Mouse (Mus musculus): Measurements from ENCODE around the gene Enho. TPM values are rescaled to one million over a fixed set of nuclear protein-coding genes. Genes with fewer than 3 reads are reported as not detected.
"Not testable (repeated sequence)": the region's sequence is repeated elsewhere in the genome, so short reads cannot be mapped to it uniquely, and the experiment has no call there.

Gene Enho
- polyA plus RNA-seq (2015; fragmentation: Nextera tagmentation; extraction: Ambion mirVana), result 25.2 and 26.4 TPM in 2 replicates

DNA sequence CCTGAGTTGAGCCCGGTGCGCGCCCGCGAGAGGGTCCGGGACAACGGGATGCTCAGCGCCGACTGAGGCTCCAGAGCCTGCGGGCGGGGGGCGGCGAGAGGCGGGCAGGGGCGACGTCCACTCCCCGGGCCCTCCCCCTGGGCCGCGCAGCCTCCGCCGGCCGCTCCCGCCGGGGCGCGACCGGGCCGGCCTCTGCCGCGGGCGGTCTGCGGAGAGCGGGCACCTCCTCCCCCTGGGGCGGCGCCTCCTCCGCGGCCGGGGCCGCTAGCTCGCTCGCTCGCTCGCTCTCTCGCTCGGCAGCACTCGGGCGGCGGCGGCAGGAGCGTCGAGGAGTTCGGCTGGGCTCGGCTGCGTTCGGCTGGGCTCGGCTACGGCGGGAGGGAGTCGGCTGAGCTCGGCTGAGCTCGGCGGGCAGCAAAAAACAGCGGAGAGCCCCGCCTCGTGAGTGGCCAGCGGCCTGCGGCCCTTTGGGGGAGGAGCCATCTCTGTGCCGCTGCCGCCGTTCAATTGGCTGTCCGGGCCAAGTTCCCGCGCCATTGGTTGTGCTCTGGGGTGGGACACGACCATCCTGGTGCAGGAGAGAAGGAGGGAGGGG, at the start of gene Enho:
TSS of gene Enho (minus strand) at position 412 of the 595 bp plus-strand sequence.
- H3K4me3 ChIP-seq (ENCODE audit: low read depth, low read length), result peak within 1 kb of the TSS; percentile 54
- no peak for TF ChIP-seq EP300 (IDR thresholded peaks at IDR 0.05; ENCODE audit: low read depth)
- TF ChIP-seq CTCF (IDR thresholded peaks at IDR 0.05; ENCODE audit: low read depth), result no peak
- peak within 1 kb of the TSS; percentile 73 for H3K9ac ChIP-seq (replicated peaks)
- no peaks in the 10 kb centered on the region for H3K9me3 ChIP-seq (ENCODE audit: low read length)
- peak within 1 kb of the TSS; percentile 72 for H3K27ac ChIP-seq (ENCODE audit: low read depth)
- H3K27me3 ChIP-seq (ENCODE audit: insufficient read depth, low read length), result 0 out of 2 replicates have a peak, but pooled peaks cover 5% of the 10 kb centered on the region
- H3K4me1 ChIP-seq (ENCODE audit: insufficient read depth), result peaks cover 3% of the 10 kb centered on the region; the same call in 1 of the 2 replicates
- WGBS (ENCODE audit: insufficient replicate concordance), result under 1% methylated on average over 65 of the region's 74 CpGs
- DNase-seq (peak; percentile 94), ATAC-seq (peak; percentile 89)
- no peaks in the 10 kb centered on the region for H3K36me3 ChIP-seq (replicated peaks; ENCODE audit: insufficient read depth, low read length)
- peak within 1 kb of the TSS; percentile 84 for H3K4me2 ChIP-seq (ENCODE audit: low read depth, low read length)

- not testable (repeated sequence) for H3K4me3 ChIP-seq (ENCODE audit: low read depth, low read length); H3K9me3 ChIP-seq (ENCODE audit: low read length); DNase-seq; H3K27me3 ChIP-seq (ENCODE audit: insufficient read depth, low read length); H3K27ac ChIP-seq (ENCODE audit: low read depth); ATAC-seq; H3K4me2 ChIP-seq (ENCODE audit: low read depth, low read length); H3K4me1 ChIP-seq (ENCODE audit: insufficient read depth); H3K36me3 ChIP-seq (replicated peaks; ENCODE audit: insufficient read depth, low read length); H3K9ac ChIP-seq (replicated peaks)
- 81% methylated on average over 1 of the region's 1 CpGs for WGBS (ENCODE audit: insufficient replicate concordance)
Measured at GRCm38 (mm10) chr4:41688562-41688961, 48.4 kb upstream of the Enho start.

DNA sequence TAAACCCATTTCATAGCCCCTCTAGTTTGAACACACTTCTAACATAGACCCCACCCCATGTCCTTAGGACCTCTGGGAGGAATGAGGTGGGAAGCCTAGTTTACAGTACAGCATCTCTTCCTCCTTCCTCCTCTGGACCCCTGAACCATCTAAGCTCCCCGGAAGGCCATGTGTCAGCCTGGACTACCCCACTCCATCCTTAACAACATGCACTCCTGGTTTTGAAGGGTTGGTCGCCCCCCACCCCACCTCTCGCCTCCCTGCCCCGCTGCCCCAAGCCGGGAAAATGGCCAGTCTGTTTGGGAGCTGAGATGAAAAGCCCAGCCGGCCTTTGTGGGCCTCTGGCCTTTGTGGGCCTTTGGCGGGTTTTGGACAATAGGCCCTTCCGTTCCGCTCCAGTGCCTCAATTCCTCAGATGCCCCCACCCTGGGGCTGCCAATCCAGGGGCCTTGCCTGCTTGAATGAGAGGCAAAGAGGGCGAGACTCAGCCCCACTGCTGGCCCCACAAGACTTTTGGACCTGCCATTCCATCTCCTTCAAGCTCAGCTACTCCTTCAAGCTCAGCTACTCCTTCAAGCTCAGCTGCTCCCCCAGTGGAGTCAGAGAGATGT, 45.9 kb upstream of the Enho start:
- 48% methylated on average over 9 of the region's 10 CpGs for WGBS (ENCODE audit: insufficient replicate concordance)
- H3K4me2 ChIP-seq (ENCODE audit: low read depth, low read length); H3K27ac ChIP-seq (ENCODE audit: low read depth): not testable (repeated sequence)

DNA sequence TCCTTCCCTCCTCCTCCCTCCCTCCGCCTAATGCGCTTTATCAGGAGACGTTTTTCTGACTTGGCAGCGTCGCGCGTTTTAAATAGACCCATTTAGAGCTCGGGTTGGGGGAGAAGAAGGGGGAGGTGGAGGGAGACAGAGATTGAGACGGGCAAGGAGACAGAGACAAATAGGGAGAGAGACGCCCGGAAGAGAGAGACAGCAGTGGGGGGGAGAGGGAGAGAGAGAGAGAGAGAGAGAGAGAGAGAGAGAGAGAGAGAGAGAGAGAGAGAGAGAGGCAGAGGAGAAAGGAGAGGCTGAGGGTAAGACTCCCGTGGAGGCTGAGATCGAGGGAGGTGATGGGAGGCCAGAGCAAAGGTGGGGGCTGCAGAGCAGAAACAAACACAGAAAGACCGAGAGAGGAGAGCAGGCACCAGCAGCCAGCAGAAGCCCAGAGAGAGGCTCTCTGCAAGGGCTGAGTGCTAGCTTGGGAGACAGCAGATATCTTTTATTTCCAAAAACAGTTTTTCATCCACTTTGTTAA, 44.9 kb upstream of the Enho start:
- WGBS (ENCODE audit: insufficient replicate concordance), result 2% methylated on average over 12 of the region's 14 CpGs
- H3K4me1 ChIP-seq (ENCODE audit: insufficient read depth); H3K9me3 ChIP-seq (ENCODE audit: low read length); H3K9ac ChIP-seq (replicated peaks); H3K27ac ChIP-seq (ENCODE audit: low read depth); DNase-seq; H3K4me2 ChIP-seq (ENCODE audit: low read depth, low read length); H3K4me3 ChIP-seq (ENCODE audit: low read depth, low read length); ATAC-seq; H3K36me3 ChIP-seq (replicated peaks; ENCODE audit: insufficient read depth, low read length): not testable (repeated sequence)
- H3K27me3 ChIP-seq (ENCODE audit: insufficient read depth, low read length), result peaks cover 14% of the 10 kb centered on the region; the same call in 1 of the 2 replicates

More for the DNA sequence above, 45.9 kb upstream of the Enho start:
- not testable (repeated sequence) for ATAC-seq; H3K9me3 ChIP-seq (ENCODE audit: low read length); DNase-seq; H3K36me3 ChIP-seq (replicated peaks; ENCODE audit: insufficient read depth, low read length); H3K4me1 ChIP-seq (ENCODE audit: insufficient read depth); H3K4me3 ChIP-seq (ENCODE audit: low read depth, low read length); H3K9ac ChIP-seq (replicated peaks)
- H3K27me3 ChIP-seq (ENCODE audit: insufficient read depth, low read length), result peaks cover 11% of the 10 kb centered on the region; the same call in 1 of the 2 replicates

- WGBS (ENCODE audit: insufficient replicate concordance), result 13% methylated on average over 14 of the region's 27 CpGs
- H3K9me3 ChIP-seq (ENCODE audit: low read length); H3K4me1 ChIP-seq (ENCODE audit: insufficient read depth); H3K36me3 ChIP-seq (replicated peaks; ENCODE audit: insufficient read depth, low read length); ATAC-seq; DNase-seq; H3K4me3 ChIP-seq (ENCODE audit: low read depth, low read length); H3K4me2 ChIP-seq (ENCODE audit: low read depth, low read length); H3K27ac ChIP-seq (ENCODE audit: low read depth); H3K9ac ChIP-seq (replicated peaks): not testable (repeated sequence)
- H3K27me3 ChIP-seq (ENCODE audit: insufficient read depth, low read length), result peaks cover 17% of the 10 kb centered on the region; the same call in 1 of the 2 replicates
Measured at GRCm38 (mm10) chr4:41684131-41684930, 44.2 kb upstream of the Enho start.

- DNase-seq; H3K4me1 ChIP-seq (ENCODE audit: insufficient read depth); H3K9ac ChIP-seq (replicated peaks); H3K4me2 ChIP-seq (ENCODE audit: low read depth, low read length); H3K27ac ChIP-seq (ENCODE audit: low read depth); H3K9me3 ChIP-seq (ENCODE audit: low read length); H3K36me3 ChIP-seq (replicated peaks; ENCODE audit: insufficient read depth, low read length); H3K4me3 ChIP-seq (ENCODE audit: low read depth, low read length); ATAC-seq: not testable (repeated sequence)
- WGBS (ENCODE audit: insufficient replicate concordance), result 0% methylated on average over 1 of the region's 27 CpGs
- H3K27me3 ChIP-seq (ENCODE audit: insufficient read depth, low read length), result peaks cover 17% of the 10 kb centered on the region; the same call in 1 of the 2 replicates
Measured at GRCm38 (mm10) chr4:41683303-41683702, 43.2 kb upstream of the Enho start.

All from liver, postnatal 0 days (tissue).